Mouse (Mus musculus) cortical plate, adult 2 months (tissue): ENCODE measurements at regions not wholly inside any gene's neighbourhood (a gene's known extent, or its start where the extent isn't known, plus 50 kb on each side); places are given as distances from the start of the nearest gene placed in this dataset.

Source experiments
- CTCF ChIP-seq: fragments of 200-500 bp; IDR thresholded peaks from 2 replicates; pipeline ENCODE4 v1.5.1; 2011; ENCODE audit warnings: mild to moderate bottlenecking, control low read depth, low read length; ENCODE audit not compliant: insufficient read depth; ENCODE audit errors: extremely low read depth
- POLR2A ChIP-seq: fragments of 200-500 bp; IDR thresholded peaks from 2 replicates; pipeline ENCODE4 v1.6.1; 2011; ENCODE audit warnings: mild to moderate bottlenecking, low read length, control low read depth; ENCODE audit not compliant: insufficient read depth; ENCODE audit errors: extremely low read depth

DNA sequence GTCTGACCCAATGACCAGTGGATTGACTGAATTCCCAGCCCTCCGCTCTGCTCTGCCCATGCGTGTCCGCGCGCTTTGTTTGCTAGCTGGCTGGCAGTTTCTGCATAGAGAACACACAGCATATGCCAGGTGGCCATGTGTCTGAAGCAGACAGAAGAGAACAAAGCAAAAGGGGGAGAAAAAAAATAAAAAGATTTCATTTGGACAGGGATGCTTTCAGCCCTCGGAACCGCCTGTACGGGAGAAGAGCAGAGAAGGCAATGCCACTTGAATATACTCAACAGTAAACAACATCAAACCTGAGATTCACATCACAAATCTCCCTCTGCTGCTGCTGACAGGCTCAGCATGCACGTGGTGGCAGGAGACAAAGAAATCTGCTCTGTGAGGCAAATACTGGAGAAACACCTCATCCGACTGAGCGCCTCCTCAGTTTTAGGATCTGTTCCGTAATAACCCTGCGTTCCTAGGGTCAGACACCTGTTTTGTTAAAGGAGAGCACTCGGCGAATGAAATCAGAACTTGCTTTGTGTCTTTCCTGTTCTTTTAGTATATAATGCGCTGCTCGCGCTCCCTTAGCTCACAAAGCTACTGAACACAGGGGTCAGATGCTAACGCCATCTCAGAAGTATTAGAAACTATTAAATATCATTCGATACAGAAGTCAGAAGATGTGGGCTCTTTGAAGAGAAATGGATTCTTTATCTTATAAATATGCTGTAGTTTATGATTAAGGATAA is 186.3 kb upstream of the Gm11146 start:
- no peak for TF ChIP-seq POLR2A
- TF ChIP-seq CTCF = no peak
